Mouse (Mus musculus) layer of hippocampus, adult 9-10 months (tissue): ENCODE data around the gene C1qbp.

Source experiments
- DNase-seq: peaks from one replicate; pipeline ENCODE4 v3.0.0; 2022; ENCODE audit warnings: low spot score

Gene C1qbp

GRCm38 (mm10) chr11:70973947-70974346 is 8.9 kb downstream of the C1qbp start:
- DNase-seq, result no peak

- no peak for DNase-seq
Observed at GRCm38 (mm10) chr11:70972586-70972985, 10.2 kb downstream of the C1qbp start.

GRCm38 (mm10) chr11:70970560-70971540 is 12.0 kb downstream of the C1qbp start:
- no peak for DNase-seq

- peak; percentile 93 for DNase-seq
Observed at GRCm38 (mm10) chr11:70969821-70970559, 12.8 kb downstream of the C1qbp start, which contains the start of the genes Nup88 and Rpain. Nup88 (minus strand) TSS chr11:70969973. Rpain (plus strand) TSS chr11:70970213.

GRCm38 (mm10) chr11:70969271-70969794 is 13.5 kb downstream of the C1qbp start:
- DNase-seq, result no peak

- DNase-seq, result no peak
Observed at GRCm38 (mm10) chr11:70964222-70964907, 18.5 kb downstream of the C1qbp start.

- no peak for DNase-seq
Observed at GRCm38 (mm10) chr11:70960786-70961554, 21.9 kb downstream of the C1qbp start.

- DNase-seq, result no peak
Observed at GRCm38 (mm10) chr11:70954711-70955110, 28.1 kb downstream of the C1qbp start.

- no peak for DNase-seq
Observed at GRCm38 (mm10) chr11:70944935-70945817, 37.6 kb downstream of the C1qbp start.

- DNase-seq, result no peak
Observed at GRCm38 (mm10) chr11:70943651-70944050, 39.2 kb downstream of the C1qbp start.

GRCm38 (mm10) chr11:70942596-70942995 is 40.2 kb downstream of the C1qbp start:
- no peak for DNase-seq

- no peak for DNase-seq
Observed at GRCm38 (mm10) chr11:70935316-70935715, 47.5 kb downstream of the C1qbp start.

- DNase-seq, result no peak
Observed at GRCm38 (mm10) chr11:70931461-70931860, 51.4 kb downstream of the C1qbp start.
